Mouse (Mus musculus) heart, postnatal 10 days (tissue): ENCODE results near the gene Atad5. TPM values are rescaled to one million over a fixed set of nuclear protein-coding genes. Genes with fewer than 3 reads are reported as not detected.
A peak's percentile ranks its signal among the peaks of the same experiment; 100 is the strongest.
"Not testable (repeated sequence)": the region's sequence is repeated elsewhere in the genome, so short reads cannot be mapped to it uniquely, and the experiment has no call there.

Experiments used
- DNase-seq, 2 experiments: peaks; one replicate each; pipeline ENCODE4 v3.0.0; 2021
- intact Hi-C: fragments of 180-260 bp; cut with DNase I; formaldehyde crosslinking; loops from one replicate; pipeline ENCODE4 v1.15.1; 2025
- total RNA-seq, 2 experiments: library from RNA; stranded (reverse); gene quantifications; 2 replicates each; pipeline ENCODE4 v1.2.3; 2021

The Atad5 gene
- total RNA-seq, 2 experiments from 2014 or later, result 2.8 to 4.1 TPM

DNA sequence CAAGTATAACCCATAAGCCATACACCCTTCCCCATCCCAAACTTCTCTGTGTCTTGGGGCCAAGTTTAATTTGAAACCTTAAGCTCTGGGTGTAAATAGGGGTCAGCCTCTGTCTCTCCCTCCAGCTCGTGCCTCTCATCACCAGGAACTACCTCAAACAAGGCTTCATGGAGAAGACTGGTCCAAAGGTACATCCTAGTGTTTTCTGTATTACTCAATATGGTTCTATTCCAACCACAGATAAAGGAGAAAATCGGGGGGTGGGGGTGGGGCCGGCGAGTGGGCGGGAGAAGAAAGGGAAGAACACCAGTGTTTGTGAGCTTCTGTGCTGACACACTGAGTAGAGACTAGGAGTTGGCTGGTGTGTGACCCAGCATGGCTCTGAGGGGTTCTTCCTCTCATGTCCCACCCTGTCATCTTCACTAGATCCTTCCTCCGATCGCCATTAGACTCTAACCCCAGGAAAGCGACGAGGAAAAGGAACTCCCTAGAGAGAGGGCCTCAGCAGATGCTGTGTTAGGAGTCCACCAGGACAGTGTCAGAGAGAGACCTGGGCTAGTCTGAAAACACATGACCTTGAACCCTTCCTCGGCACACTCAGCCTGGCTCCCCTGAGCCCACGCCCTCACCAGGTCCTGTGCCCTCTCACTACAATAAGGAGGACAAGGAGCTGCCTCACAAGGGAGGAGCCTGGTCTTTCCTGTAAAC is 84.9 kb downstream of the Atad5 start:
- DNase-seq, result no peak

DNA sequence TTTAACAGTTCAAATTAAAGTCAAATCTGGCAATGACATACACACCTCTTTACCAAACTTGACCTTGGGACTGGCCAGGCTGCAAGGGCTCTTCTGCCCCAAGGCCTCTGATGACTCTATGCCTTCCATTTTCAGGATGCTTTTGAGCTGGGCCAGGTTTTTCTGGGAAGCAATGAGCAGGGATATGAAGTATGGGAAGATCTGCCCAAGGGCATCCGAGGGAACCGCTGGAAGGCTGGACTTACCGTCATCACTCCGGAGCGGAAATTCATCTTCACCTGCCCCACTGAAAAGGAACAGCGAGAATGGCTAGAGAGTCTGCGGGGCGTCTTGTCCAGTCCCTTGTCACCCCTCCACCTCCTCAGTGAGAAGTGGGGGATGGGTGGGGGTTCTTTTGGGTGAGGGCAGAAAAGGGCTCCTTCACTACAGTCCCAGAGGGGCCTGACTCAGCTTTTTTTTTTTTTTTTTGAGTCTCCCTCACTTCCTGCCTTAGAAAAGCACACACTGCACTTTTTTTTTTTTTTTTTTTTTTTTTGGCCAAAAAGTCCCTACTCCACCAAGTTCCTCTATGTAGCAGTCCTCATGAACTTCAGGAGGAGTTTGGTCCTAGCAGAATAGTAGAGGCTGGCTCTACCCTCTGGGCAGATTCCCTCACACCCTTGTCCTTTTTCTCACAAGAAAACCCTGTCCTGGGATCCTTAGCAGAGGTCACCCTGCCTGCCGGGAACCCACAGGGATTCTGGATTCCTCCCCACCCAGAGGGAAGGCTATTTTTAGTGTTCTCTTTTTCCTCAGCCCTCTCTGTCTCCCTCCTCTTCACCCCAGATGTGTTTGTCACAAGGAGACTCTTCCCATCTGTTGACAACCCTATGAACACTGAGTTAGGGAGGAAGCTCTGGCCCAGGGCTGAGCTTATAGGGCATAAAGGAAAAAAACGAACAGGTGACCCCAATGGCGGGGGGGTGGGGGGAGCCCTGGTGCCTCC is 88.0 kb downstream of the Atad5 start:
- intact Hi-C loops, result no loop called here
- DNase-seq, result peak; percentile 46 to 48

More for the DNA sequence above, 84.9 kb downstream of the Atad5 start:
- intact Hi-C loops, result no loop called here

DNA sequence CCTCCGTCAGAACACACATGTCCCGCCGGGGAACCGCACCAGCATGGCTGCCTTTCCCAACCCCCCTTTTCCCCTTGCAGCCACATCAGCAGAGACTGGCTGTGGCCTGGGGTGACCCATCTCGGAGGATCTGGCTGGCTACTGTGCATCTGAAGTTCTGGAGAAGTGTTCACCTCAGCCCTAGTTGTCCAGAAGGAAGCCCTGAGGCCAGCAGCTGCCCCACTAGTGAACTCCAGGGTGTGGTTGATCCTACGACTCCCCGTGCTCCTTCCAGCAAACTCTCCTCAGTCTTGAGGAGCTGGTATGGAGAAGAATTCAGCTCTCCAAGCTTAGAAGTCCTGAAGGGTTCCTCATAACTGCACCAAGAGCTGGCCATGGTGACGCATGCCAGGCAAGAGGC is 89.1 kb downstream of the Atad5 start:
- no peak for DNase-seq
- intact Hi-C loops, result no loop called here

DNA sequence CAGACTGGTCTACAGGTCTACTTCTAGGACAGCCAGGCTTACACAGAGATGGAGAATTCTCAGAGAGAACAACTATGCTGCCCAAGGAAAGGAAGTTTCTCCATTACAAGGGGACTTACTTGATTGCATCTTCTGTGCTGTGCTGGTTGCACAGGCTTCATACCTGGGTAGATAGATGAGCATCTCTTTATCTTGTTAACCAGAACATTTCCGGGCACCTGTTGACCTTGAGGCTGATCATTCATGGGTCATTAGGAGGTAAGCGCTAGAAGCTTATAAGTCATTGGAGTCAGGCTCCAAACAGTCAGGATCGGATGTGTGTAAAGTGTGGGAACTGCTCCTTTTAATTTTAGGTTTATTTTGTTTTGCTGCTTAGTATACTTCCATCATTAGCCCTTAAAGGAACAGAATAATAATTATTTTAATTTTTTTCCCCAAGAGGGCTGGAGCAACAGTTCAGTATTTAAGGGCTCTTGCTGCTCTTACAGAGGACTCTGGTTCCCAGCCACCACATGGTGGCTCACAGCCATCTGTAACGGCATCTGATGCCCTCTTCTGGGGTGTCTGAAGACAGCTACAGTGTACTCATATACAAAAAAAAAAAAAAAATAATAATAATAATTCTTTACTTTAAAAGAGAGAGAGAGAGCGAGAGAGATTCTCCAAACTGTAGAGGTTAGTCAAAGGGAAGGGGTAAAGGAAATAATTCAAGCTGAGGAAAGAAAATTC is 92.0 kb downstream of the Atad5 start:
- intact Hi-C loops, result loop anchor here (5.0 kb wide), 1 partner anchor 99 kb away; the partner anchor contains the start of gene Crlf3
- no peak for DNase-seq

DNA sequence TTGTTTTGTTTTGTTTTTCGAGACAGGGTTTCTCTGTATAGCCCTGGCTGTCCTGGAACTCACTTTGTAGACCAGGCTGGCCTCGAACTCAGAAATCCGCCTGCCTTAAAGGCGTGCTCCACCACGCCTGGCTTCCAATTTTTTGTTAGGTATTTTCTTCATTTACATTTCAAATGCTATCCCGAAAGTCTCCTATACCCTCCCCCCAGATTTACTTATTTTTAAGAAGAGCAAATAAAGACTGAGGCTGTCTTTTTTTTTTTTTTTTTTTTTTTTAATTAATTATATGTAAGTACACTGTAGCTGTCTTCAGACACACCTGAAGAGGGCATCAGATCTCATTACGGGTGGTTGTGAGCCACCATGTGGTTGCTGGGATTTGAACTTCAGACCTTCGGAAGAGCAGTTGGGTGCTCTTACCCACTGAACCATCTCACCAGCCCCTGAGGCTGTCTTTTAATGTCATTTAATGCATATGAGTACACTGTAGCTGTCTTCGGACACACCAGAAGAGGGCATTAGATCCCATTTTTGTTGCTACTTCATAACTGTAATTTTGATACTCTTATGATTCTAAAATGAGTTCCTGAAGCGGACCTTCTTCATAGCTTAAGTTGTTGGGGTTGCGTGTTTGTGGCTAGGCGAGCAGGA is 94.0 kb downstream of the Atad5 start:
- intact Hi-C loops, result loop anchor here (2.0 to 5.0 kb wide), 2 partner anchors 40 to 101 kb away; partner anchors contain the start of genes Crlf3 and Tefm
- not testable (repeated sequence) for DNase-seq

DNA sequence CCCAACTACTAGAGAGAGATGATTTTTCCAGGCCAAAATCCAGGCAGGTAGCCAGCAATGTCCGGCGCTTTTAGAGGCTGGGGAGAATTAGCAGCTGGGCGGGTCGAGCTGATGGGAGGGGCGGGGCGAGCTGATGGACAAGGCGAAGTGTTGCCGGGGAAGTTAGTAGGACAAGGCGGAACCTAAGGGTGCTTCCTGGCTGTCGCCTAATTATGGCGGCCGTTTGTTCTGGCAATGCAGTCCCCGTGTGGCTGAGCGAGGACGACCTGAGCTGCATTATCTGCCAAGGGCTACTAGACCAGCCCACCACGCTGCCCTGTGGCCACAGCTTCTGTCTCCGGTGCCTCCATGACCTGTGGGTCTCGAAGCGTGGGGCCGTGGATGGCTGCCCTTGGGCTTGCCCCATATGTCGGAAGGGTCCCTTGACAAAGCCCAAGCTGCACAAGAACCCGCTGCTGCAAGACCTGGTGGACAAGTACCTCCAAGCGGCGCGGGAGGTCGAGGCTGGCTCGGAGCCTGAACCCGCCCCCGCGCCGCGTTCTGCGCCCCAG is 94.6 kb downstream of the Atad5 start, which contains the start of gene Rnf135:
Gene Rnf135 (plus strand): TSS at position 147 of the 551 bp plus-strand sequence.
- intact Hi-C loops, result loop anchor here (2.0 to 5.0 kb wide), 2 partner anchors 41 to 101 kb away; partner anchors contain the start of genes Crlf3 and Tefm
- peak; percentile 96 to 98 for DNase-seq

DNA sequence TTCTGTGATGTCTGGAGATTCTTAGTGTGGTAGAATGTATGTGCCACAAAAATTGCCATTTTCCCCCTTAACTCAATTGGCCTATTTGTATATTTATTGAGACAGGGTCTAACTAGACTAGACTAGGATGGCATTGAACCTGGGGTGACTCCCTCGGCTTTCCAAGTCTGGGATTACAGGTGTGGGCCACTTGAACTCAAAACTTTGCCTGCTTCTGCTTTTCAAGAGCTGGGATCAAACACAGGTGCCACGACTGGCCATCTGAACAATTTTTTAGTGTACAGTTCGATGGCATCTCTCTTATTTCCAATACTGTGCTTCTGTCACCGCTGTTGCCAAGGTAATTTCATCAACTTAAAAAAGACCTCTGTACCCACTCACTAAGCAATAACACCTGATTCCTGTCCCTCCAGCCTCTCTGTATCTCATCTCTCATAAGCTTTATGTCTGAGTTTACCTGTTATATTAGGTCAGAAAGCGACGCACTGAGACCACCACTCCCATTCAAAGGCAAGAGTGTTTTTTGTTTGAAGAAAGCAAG is 95.4 kb downstream of the Atad5 start:
- no peak for DNase-seq
- intact Hi-C loops, result loop anchor here (5.0 kb wide), 1 partner anchor 102 kb away; the partner anchor contains the start of gene Crlf3

Other genes starting within 250 kb of the Atad5 start
- 10 to 100 TPM; 23.4 to 27.9 TPM for gene Utp6, start 127.0 kb upstream of the Atad5 start, total RNA-seq
- gene Suz12, start 96.3 kb upstream of the Atad5 start, total RNA-seq, result 10 to 100 TPM; 37.5 to 39.4 TPM
- 10 to 100 TPM; 16.6 to 26.5 TPM for gene Crlf3, start 8.4 kb upstream of the Atad5 start, total RNA-seq
- 10 to 100 TPM; 22.6 to 23.7 TPM for gene Tefm, start 52.8 kb downstream of the Atad5 start, total RNA-seq
- gene Adap2, start 64.7 kb downstream of the Atad5 start, total RNA-seq, result 10 to 100 TPM in 1 of 2 experiments, 1 to 10 TPM in 1; 8.8 to 18.4 TPM
- gene Rnf135, start 94.5 kb downstream of the Atad5 start, total RNA-seq, result 10 to 100 TPM in 1 of 2 experiments, 1 to 10 TPM in 1; 7.7 to 10.4 TPM
- gene Rhot1, start 119.6 kb downstream of the Atad5 start, total RNA-seq, result 10 to 100 TPM; 67.4 to 72.5 TPM
- 1 to 10 TPM; 2.3 to 2.5 TPM for gene Rhbdl3, start 211.5 kb downstream of the Atad5 start, total RNA-seq